14 mouse cellular contexts compared by ENCODE assay signal in the genomic region with DNA sequence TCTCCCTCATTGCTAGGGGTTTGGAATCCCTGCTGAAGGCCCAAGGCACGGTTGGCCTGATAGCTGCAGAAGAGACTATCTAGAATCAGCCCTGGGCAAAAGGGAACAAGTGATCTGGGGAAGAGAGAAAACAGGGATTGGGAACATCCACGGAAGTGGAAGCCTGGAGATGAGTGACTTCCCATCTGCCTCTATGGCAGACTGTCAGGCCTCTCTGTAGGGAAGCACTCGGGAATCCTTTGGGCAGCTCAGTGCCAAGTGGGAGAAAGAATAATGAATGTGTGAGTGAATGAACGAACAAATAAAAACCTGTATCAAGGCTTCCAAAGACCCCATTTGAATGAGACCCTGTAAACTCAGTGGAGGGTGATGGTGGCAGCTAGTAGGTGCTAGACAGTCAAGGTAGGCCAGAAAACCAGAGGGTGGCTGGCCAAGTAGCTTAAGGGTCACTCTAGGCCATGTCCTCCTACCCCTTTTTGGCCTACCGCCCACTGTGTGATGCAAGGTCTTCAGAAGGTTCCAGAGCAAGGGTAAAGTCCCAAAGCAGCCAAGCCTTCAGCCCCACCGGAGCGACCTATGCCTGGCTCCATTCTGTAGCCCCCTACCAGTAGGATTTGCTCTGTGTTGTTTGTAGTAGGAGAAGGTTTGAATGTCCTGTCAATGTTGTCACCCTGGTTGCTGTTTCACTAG. TPM values are rescaled to one million over a fixed set of nuclear protein-coding genes. Genes with fewer than 3 reads are reported as not detected.
DNase-seq lines count a peak whose midpoint lies in the region; ATAC-seq lines count a peak whose summit lies in the region.
"Had no signal": no experiment of that assay in that cellular context is flagged by ENCODE, and none has a peak within 500 bp of the region (broad histone marks: within the 10 kb centered on the region; RNA-seq: fewer than 3 reads in every experiment).

No protein-coding gene starts in this region.

- peak; percentile 11 to 13 for DNase-seq in cerebellum, adult 18-20 months
- DNase-seq in cerebellum, adult 11-12 months = no peak
- peak; percentile 32 for DNase-seq in ovary, postnatal 36 days (ENCODE audit: low spot score)
- no peak for DNase-seq in ovary, postnatal 10 days (ENCODE audit: low spot score)
- no peak for DNase-seq in liver, embryonic 13.5 days
- DNase-seq in layer of hippocampus, postnatal 36 days = no peak
- DNase-seq in gastrocnemius, postnatal 25 days = no peak
- DNase-seq in right cerebral cortex, adult 18-20 months = no peak
- DNase-seq: forebrain, postnatal 0 days; spleen, adult 18-20 months had no signal

- ATAC-seq in liver, embryonic 13.5 days (ENCODE audit: low read depth) = no peak
- ATAC-seq: activated CD4-positive, CD25-positive, alpha-beta regulatory T cell, adult 4 months; forebrain, postnatal 0 days; intestine, embryonic 16.5 days had no signal

- no peak overlapping the region for H3K27ac ChIP-seq in liver, embryonic 13.5 days
- H3K27ac ChIP-seq: hindbrain, embryonic 10.5 days had no signal

- H3K9me3 ChIP-seq in liver, embryonic 13.5 days (replicated peaks) = no peaks in the 10 kb centered on the region
- H3K9me3 ChIP-seq: G1E; hindbrain, embryonic 10.5 days had no signal

- no peaks in the 10 kb centered on the region for H3K27me3 ChIP-seq in liver, embryonic 13.5 days

- no peaks in the 10 kb centered on the region for H3K36me3 ChIP-seq in liver, embryonic 13.5 days
- H3K36me3 ChIP-seq: G1E; hindbrain, embryonic 10.5 days had no signal

- 66% methylated on average over 7 of the region's 7 CpGs for WGBS in liver, embryonic 13.5 days (ENCODE audit: insufficient replicate concordance)

- H3K9ac ChIP-seq in liver, embryonic 13.5 days = 0 out of 2 replicates have a peak overlapping the region, but pooled peaks have one; percentile 9
- H3K9ac ChIP-seq: forebrain, postnatal 0 days had no signal

- peaks cover 49% of the 10 kb centered on the region for H3K4me1 ChIP-seq in liver, embryonic 13.5 days (replicated peaks)
- H3K4me1 ChIP-seq: hindbrain, embryonic 10.5 days had no signal

- no peak overlapping the region for H3K4me2 ChIP-seq in liver, embryonic 13.5 days

- no peak overlapping the region for H3K4me3 ChIP-seq in liver, embryonic 13.5 days (replicated peaks)
- H3K4me3 ChIP-seq: hindbrain, embryonic 10.5 days had no signal

RNA-seq across cellular contexts. Expression of gene Hmgb3, which starts 14.8 kb away (rescaled TPM):
- polyA plus RNA-seq in liver, embryonic 13.5 days (2015; fragmentation: Nextera tagmentation; extraction: Ambion mirVana) = 292 and 348 TPM in 2 replicates
- total RNA-seq in layer of hippocampus, postnatal 36 days (2021) = 10 to 100 TPM; 14.0 to 19.9 TPM
- total RNA-seq in gastrocnemius, postnatal 25 days (2021) = 1 to 10 TPM; 9.4 to 9.7 TPM

RNA-seq across cellular contexts. Expression of gene Cd99l2, which starts 48.3 kb away (rescaled TPM):
- 11.0 and 11.8 TPM in 2 replicates for polyA plus RNA-seq in liver, embryonic 13.5 days (2015; fragmentation: Nextera tagmentation; extraction: Ambion mirVana)
- 10 to 100 TPM; 49.1 to 52.2 TPM for total RNA-seq in layer of hippocampus, postnatal 36 days (2021)
- total RNA-seq in gastrocnemius, postnatal 25 days (2021) = 10 to 100 TPM; 43.9 to 57.0 TPM

Comparison
In these comparisons a context has a peak if more than half of its experiments do, and no peak if none do; other contexts are left out.
1. DNase-seq: peak in cerebellum, adult 18-20 months (2 of 2) and ovary, postnatal 36 days (single experiment); none in cerebellum, adult 11-12 months (single experiment), ovary, postnatal 10 days (single experiment), liver, embryonic 13.5 days (single experiment), layer of hippocampus, postnatal 36 days (0 of 2), gastrocnemius, postnatal 25 days (single experiment) and right cerebral cortex, adult 18-20 months (single experiment).